Mouse (Mus musculus) heart, postnatal 10 days (tissue): ENCODE results near the gene Ctag2. TPM values are rescaled to one million over a fixed set of nuclear protein-coding genes. Genes with fewer than 3 reads are reported as not detected.

Source experiments
- DNase-seq, 2 experiments: peaks; one replicate each; pipeline ENCODE4 v3.0.0; 2021
- intact Hi-C: fragments of 180-260 bp; cut with DNase I; formaldehyde crosslinking; loops from one replicate; pipeline ENCODE4 v1.15.1; 2025
- total RNA-seq, 2 experiments: library from RNA; stranded (reverse); gene quantifications; 2 replicates each; pipeline ENCODE4 v1.2.3; 2021

The Ctag2 gene
- not detected for total RNA-seq

- intact Hi-C loops = no loop called here
- no peak for DNase-seq
These were observed at the start of gene Ctag2 for GRCm38 (mm10) chrX:65047344-65047743. TSS of gene Ctag2 (plus strand) at chrX:65047644.
